Mouse (Mus musculus) hindbrain, embryonic 16.5 days (tissue): ENCODE results near the gene Cwc25. TPM values are rescaled to one million over a fixed set of nuclear protein-coding genes. Genes with fewer than 3 reads are reported as not detected.
A peak's percentile ranks its signal among the peaks of the same experiment; 100 is the strongest.

Source experiments
- ATAC-seq: fragments of 200-750 bp; cut with Nextera tagmentation; 2 replicates; pipeline ENCODE4 v1.8.0; 2017; ENCODE audit warnings: moderate TSS enrichment, moderate library complexity
- H3K27ac ChIP-seq: fragments of 300-500 bp; sonication (generic); 2 replicates; pipeline ENCODE4 v1.5.1; 2014; ENCODE audit warnings: low read depth, mild to moderate bottlenecking, control low read depth, low read length, moderate library complexity
- H3K27me3 ChIP-seq: fragments of 300-500 bp; sonication (generic); replicated peaks from 2 replicates; pipeline ENCODE4 v1.6.1; 2014; ENCODE audit warnings: low read length; ENCODE audit not compliant: control insufficient read depth, insufficient read depth
- H3K36me3 ChIP-seq: fragments of 300-500 bp; sonication (generic); 2 replicates; pipeline ENCODE4 v1.6.1; 2014; ENCODE audit warnings: mild to moderate bottlenecking, low read length, moderate library complexity, mixed read lengths; ENCODE audit not compliant: control insufficient read depth, insufficient read depth
- H3K4me1 ChIP-seq: fragments of 300-500 bp; sonication (generic); 2 replicates; pipeline ENCODE4 v1.6.1; 2014; ENCODE audit warnings: low read depth, low read length; ENCODE audit not compliant: control insufficient read depth, insufficient read depth
- H3K4me2 ChIP-seq: fragments of 300-500 bp; sonication (generic); 2 replicates; pipeline ENCODE4 v1.6.1; 2014; ENCODE audit warnings: mild to moderate bottlenecking, low read length, control low read depth, moderate library complexity
- H3K4me3 ChIP-seq: fragments of 300-500 bp; sonication (generic); 2 replicates; pipeline ENCODE4 v1.5.1; 2014; ENCODE audit warnings: mild to moderate bottlenecking, low read length, control low read depth, moderate library complexity
- H3K9ac ChIP-seq: fragments of 300-500 bp; sonication (generic); 2 replicates; pipeline ENCODE4 v1.6.1; 2014; ENCODE audit warnings: low read depth, mild to moderate bottlenecking, control low read depth, low read length, moderate library complexity
- H3K9me3 ChIP-seq: fragments of 300-500 bp; sonication (generic); 2 replicates; pipeline ENCODE4 v1.6.1; 2014; ENCODE audit warnings: mild to moderate bottlenecking, low read length, moderate library complexity; ENCODE audit not compliant: control insufficient read depth
- WGBS: fragments of 180-500 bp; shearing (Covaris S2); extraction: QIAGEN DNeasy Blood & Tissue Kit; methylation state at CpG from one replicate; pipeline ENCODE4 v1.1.7; 2014; 5-methylcytosine and 5-hydroxymethylcytosine counted together
- polyA plus RNA-seq: library from polyadenylated mRNA; unstranded; fragments of >200 nt; fragmentation: Nextera tagmentation; extraction: Ambion mirVana; gene quantifications from 2 replicates; pipeline ENCODE4 v1.2.1, GENCODE M21; 2015

Gene Cwc25
- polyA plus RNA-seq, 1 experiment from 2014 or later = 14.1 TPM

DNA sequence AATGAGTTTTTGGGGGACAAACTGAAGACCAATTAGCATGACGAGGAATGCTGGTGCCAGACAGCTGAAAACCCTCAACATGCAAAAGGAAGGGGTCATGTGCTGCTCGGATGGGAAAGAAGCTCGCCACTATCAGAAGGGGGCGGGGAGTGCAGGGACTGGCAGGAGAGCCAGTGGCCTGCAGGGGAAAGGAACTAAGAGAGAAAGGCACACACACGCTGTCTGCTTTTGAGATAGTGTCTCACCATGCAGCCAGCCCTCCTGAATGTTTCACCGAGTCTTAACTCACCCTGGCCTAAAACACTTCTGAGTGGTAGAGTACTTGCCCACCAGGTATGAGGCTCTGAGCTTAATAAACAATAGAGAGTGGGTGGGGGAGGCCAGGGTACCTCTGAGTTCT lies 7.4 kb downstream of the Cwc25 start:
- no peak overlapping the region for H3K4me2 ChIP-seq
- H3K9me3 ChIP-seq = no peaks in the 10 kb centered on the region
- peaks cover 30% of the 10 kb centered on the region for H3K36me3 ChIP-seq
- 85% methylated on average over 6 of the region's 6 CpGs for WGBS
- no peaks in the 10 kb centered on the region for H3K27me3 ChIP-seq
- H3K27ac ChIP-seq = no peak overlapping the region
- H3K4me1 ChIP-seq = no peaks in the 10 kb centered on the region
- H3K4me3 ChIP-seq = no peak overlapping the region
- ATAC-seq = no peak
- H3K9ac ChIP-seq = no peak overlapping the region

DNA sequence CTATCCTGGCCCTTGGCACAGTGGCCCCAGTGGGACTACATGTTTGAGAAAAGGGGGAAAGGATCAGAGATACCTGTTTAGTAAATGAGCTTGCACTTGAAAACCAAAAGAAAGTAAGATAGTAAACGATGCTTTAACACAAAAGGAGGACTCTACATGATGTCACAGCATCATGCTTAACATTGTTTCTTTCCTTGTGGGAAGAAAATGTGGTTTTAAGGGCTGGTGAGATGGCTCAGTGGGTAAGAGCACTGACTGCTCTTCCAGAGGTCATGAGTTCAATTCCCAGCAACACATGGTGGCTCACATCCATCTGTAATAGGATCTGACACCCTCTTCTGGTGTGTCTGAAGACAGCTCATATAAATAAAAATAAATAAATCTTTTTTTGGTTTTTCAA lies 8.2 kb downstream of the Cwc25 start:
- WGBS = 95% methylated on average over 1 of the region's 1 CpGs
- Histone ChIP-seq H3K27me3 (no peaks in the 10 kb centered on the region), H3K9ac (no peak overlapping the region), H3K9me3 (no peaks in the 10 kb centered on the region), H3K36me3 (peaks cover 35% of the 10 kb centered on the region), H3K4me3 (no peak overlapping the region), H3K4me2 (no peak overlapping the region), H3K4me1 (no peaks in the 10 kb centered on the region), H3K27ac (no peak overlapping the region)
- no peak for ATAC-seq

DNA sequence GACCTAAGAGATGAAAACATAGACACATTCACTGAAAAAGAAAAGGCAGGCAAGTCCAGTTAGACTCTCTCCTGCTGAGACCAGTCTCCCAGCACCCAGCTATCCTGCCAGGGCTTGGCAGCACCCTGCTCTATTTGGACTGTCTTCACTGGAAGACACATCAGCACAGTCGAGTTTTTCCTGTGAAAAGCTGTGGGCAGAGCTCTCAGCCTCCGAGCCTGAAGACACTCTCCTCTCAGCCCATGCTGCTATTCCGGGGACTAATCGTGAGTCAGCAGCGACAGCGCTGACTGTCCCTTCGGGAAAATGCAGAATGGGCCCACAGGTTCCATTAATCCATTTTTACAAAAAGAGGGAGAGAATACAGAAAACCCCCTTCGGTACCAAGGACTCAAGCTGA lies 13.1 kb downstream of the Cwc25 start:
- Histone ChIP-seq H3K27ac (no peak overlapping the region), H3K4me1 (no peaks in the 10 kb centered on the region), H3K9ac (no peak overlapping the region), H3K4me3 (no peak overlapping the region), H3K9me3 (no peaks in the 10 kb centered on the region), H3K27me3 (no peaks in the 10 kb centered on the region), H3K36me3 (peaks cover 58% of the 10 kb centered on the region), H3K4me2 (no peak overlapping the region)
- 95% methylated on average over 8 of the region's 8 CpGs for WGBS
- no peak for ATAC-seq

GRCm38 (mm10) chr11:97748496-97748895 lies 17.9 kb downstream of the Cwc25 start:
- Histone ChIP-seq H3K9me3 (no peaks in the 10 kb centered on the region), H3K27ac (no peak overlapping the region), H3K36me3 (peaks cover 48% of the 10 kb centered on the region), H3K9ac (no peak overlapping the region), H3K4me1 (peaks cover 1% of the 10 kb centered on the region), H3K4me2 (no peak overlapping the region), H3K27me3 (no peaks in the 10 kb centered on the region), H3K4me3 (no peak overlapping the region)
- WGBS = 90% methylated on average over 5 of the region's 5 CpGs
- ATAC-seq = no peak

DNA sequence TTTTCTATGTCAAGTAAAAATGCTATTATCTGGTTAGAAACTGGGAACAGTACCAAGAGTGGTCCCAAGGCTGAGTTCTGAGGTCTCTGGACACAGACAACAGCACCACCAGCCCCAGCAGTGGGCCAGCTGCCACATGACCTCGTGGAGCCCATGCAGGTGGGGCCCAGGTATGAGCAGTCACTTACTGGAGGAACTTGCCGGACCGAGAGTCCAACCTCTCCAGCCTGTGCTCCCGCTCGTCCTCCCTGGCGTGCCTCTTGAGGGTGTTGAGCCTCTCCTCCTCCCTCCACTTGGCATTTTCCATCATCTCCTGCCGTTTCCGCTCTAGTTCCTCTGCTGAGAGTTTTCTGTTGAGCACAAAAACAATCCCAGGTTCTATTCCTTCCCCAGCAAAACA lies 18.6 kb downstream of the Cwc25 start:
- H3K9me3 ChIP-seq = no peaks in the 10 kb centered on the region
- whole genome bisulfite sequencing = 96% methylated on average over 8 of the region's 8 CpGs
- H3K4me3 ChIP-seq = no peak overlapping the region
- no peak overlapping the region for H3K9ac ChIP-seq
- no peak for ATAC-seq
- H3K4me2 ChIP-seq = no peak overlapping the region
- H3K36me3 ChIP-seq = peaks cover 42% of the 10 kb centered on the region
- no peak overlapping the region for H3K27ac ChIP-seq
- H3K4me1 ChIP-seq = peaks cover 9% of the 10 kb centered on the region
- no peaks in the 10 kb centered on the region for H3K27me3 ChIP-seq

- Histone ChIP-seq H3K27ac (0 out of 2 replicates have a peak overlapping the region, but pooled peaks have one; percentile 44), H3K9ac (no peak overlapping the region), H3K4me3 (peak overlapping the region; percentile 86), H3K4me1 (peaks cover 21% of the 10 kb centered on the region), H3K9me3 (no peaks in the 10 kb centered on the region), H3K27me3 (no peaks in the 10 kb centered on the region), H3K4me2 (peak overlapping the region; percentile 88), H3K36me3 (peaks cover 25% of the 10 kb centered on the region)
- no peak for ATAC-seq
- WGBS = 7% methylated on average over 13 of the region's 13 CpGs
Observed at GRCm38 (mm10) chr11:97745331-97745721, 21.0 kb downstream of the Cwc25 start.

- peak overlapping the region; percentile 84 for H3K9ac ChIP-seq
Observed at GRCm38 (mm10) chr11:97744718-97745330, 21.5 kb downstream of the Cwc25 start.

DNA sequence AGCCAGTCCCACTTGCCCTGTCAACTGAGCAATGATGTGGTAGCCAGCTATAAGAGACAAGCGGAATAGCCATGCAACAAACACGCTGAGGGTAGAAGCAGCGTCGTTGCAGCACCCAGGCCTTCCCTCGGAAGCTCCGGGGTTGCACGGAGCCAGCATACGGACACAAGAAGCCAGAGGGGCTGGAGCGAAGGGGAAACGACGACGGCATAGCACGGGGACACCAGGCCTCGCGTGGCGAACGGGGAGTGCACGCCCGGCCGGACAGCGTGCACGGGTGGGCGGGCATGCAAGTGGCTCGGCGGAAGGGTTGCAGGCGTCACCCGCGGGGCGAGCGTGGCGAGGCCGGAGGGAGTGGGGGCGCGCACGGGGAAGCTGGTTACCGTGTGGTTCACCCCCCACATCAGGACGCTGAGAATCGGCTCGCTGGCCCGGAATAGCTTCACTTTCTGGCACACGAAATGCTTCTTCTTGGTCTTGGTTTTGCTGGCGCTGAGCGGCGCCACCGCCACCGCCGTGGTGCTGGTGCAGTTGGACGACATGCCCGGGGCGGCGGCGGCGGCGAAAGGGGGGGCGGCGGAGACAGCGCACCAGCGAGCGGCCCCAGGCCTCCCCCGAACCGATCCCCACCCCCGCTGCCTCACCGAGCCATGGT lies 22.2 kb downstream of the Cwc25 start, which contains the start of gene Pip4k2b:
Pip4k2b (minus strand) TSS at position 642 of the 655 bp plus-strand sequence.
- peaks cover 15% of the 10 kb centered on the region for H3K36me3 ChIP-seq
- peak; percentile 40 for ATAC-seq
- under 1% methylated on average over 55 of the region's 63 CpGs for WGBS
- peak within 1 kb of the TSS; percentile 84 for H3K9ac ChIP-seq
- H3K4me1 ChIP-seq = peaks cover 21% of the 10 kb centered on the region
- no peaks in the 10 kb centered on the region for H3K9me3 ChIP-seq
- peak within 1 kb of the TSS; percentile 86 for H3K4me3 ChIP-seq
- H3K27me3 ChIP-seq = no peaks in the 10 kb centered on the region
- H3K27ac ChIP-seq = peak within 1 kb of the TSS; percentile 96
- peak within 1 kb of the TSS; percentile 88 for H3K4me2 ChIP-seq

More at GRCm38 (mm10) chr11:97744718-97745330, 21.5 kb downstream of the Cwc25 start:
- Histone ChIP-seq H3K36me3 (peaks cover 21% of the 10 kb centered on the region), H3K4me2 (peak overlapping the region; percentile 88), H3K4me3 (peak overlapping the region; percentile 86), H3K27me3 (no peaks in the 10 kb centered on the region), H3K27ac (peak overlapping the region; percentile 96), H3K9me3 (no peaks in the 10 kb centered on the region), H3K4me1 (peaks cover 21% of the 10 kb centered on the region)
- WGBS = under 1% methylated on average over 34 of the region's 57 CpGs
- ATAC-seq = peak; percentile 97

GRCm38 (mm10) chr11:97743423-97743822 lies 22.9 kb downstream of the Cwc25 start:
- peak overlapping the region; percentile 84 for H3K9ac ChIP-seq
- H3K4me2 ChIP-seq = peak overlapping the region; percentile 88
- H3K36me3 ChIP-seq = peaks cover 10% of the 10 kb centered on the region; the same call in 1 of the 2 replicates
- no peaks in the 10 kb centered on the region for H3K27me3 ChIP-seq
- H3K4me1 ChIP-seq = peaks cover 21% of the 10 kb centered on the region
- no peak for ATAC-seq
- H3K4me3 ChIP-seq = peak overlapping the region; percentile 86
- no peaks in the 10 kb centered on the region for H3K9me3 ChIP-seq
- 32% methylated on average over 9 of the region's 9 CpGs for WGBS
- peak overlapping the region; percentile 96 for H3K27ac ChIP-seq
